Mouse (Mus musculus): ENCODE data around the gene Coasy.

DNA sequence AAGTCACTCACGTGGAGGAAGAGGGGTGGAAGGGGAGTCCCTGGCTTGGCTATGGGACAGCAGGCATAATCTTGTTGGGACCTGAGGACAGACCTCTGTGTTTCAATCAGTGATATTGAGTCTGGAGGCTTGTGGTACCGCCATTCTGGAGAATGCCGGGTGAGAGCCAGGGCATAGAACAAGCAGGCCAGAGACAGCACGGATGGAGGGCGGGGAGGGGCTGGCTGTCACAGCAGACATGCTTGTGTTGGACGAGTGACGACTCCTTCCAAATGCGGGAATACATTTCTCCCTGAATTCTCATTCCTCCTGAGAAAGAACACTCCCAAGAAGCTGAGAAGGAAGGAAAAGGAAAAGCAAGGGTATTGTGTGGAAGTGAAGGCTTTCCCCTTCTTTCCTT lies 30.7 kb upstream of the Coasy start:
- TF ChIP-seq GATA1 (IDR thresholded peaks at IDR 0.05; ENCODE audit: low read length), result no peak
- TF ChIP-seq TAL1 (IDR thresholded peaks at IDR 0.05; ENCODE audit: low read length), result no peak

Measured in erythroblast, embryonic 14.5 days (primary cell).